Mouse (Mus musculus): ENCODE data around the gene Mat2b.
"Not testable (repeated sequence)": the region's sequence is repeated elsewhere in the genome, so short reads cannot be mapped to it uniquely, and the experiment has no call there.

Gene Mat2b

DNA sequence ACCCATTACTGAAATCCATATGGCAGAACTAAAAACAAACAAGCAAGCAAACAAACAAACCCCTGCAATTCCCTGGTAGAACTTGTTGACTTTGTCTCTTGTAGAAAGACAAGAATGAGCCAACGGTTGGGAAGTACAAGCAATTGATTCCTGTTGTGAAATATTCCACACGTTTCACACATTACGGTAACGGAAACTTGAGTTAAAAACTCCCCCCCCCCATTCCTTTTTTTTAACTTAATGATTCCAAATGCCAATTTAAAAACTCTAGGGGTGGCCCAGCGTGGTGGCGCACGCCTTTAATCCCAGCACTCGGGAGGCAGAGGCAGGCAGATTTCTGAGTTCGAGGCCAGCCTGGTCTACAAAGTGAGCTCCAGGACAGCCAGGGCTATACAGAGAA, at the start of gene Mat2b:
Mat2b (minus strand) TSS at position 101 of the 400 bp plus-strand sequence.
- no peak for DNase-seq (ENCODE audit: low read depth, low spot score)

DNA sequence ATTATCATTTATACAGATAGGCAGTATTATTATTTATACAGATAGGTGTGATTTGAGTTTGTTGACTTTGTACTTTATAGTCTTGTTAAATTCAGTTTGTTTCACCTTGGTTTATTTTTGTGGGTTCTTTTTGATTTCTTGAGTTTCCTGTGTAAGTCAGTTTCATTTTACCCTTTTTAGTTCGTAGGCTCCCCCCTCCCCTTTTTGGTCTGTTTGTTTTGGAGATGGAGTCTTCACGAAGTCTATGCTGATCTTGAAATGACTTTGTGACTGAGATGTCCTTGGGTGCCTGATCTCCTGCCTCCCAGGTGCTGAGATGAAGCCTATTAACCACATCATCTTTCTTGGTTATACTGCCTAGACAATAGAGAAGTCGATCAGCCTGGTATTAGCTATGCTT, 49.3 kb upstream of the Mat2b start:
- no peak for DNase-seq (ENCODE audit: low read depth, low spot score)

DNA sequence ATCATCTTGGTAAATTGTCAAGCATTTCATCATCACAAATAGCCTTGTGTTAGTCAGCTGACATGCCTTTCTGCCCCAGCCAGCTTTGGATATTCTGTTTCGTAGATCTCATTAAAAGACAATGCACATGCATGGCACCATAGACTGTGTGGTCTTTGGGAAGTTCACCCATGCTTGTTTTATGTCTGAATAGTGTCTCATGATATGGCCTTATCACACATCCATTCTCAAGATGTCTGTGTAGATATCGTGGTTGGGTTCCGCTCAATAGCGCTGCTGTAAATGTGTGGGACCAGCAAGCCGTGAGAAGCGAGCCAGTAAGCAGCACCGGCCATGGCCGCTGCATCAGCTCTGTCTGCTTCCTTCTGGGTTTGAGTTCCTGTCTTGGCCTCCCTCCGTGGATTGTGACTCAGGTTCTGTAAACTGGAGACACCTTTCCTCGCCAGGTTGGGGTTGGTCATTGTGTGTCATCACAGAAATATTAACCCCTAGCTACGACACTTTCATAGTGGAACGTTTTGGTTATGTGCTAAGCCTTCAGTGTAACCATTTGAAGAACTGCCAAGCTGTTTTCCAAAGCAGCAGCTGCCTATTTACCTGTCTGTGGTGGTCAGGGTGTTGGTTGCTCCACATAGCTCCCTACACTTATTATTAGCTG, 46.7 kb upstream of the Mat2b start:
- DNase-seq (ENCODE audit: low read depth, low spot score) = no peak

DNA sequence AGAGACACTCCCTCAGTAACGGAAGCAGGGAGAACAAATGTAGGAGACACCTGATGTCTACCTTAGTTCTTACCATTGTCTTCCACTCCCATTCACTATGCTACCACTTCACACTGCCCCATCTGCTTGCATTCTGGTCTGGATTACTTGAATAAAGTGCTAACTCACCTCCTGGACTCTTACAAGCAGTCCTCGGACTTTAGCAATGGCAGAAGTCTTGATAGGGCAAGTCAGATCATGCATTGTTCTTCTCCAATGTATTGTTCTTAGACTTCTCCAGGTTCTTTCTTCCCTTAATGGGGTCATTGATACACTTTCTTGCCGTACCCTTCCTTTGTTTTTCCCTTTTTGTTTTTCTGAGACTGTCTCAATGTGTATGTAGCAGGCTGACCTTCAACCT, 42.4 kb upstream of the Mat2b start:
- peak; percentile 63 for DNase-seq (ENCODE audit: low read depth, low spot score)

DNA sequence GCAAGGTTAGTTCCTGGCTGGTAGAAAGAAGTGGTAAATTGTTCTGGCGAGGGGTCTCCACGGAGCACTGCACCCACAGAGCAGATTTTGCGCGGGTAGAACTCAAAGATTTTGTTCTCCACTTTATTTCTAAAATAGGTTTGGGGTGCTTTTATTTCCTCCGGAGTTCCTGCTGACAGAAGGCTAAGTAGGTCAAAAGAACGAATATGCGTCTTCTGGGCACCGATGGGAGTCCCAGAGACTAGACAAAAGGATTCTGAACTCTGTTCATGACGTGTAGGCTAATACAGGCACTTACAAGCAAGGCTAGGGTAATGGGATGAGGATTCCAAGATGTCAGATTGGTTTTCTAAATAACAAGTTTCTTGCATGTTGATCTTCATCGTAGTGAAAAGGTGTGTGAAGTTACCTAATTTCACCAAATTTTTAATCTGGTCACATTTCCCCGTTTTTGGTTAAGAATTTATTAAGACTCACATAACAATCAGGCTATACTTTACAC, 39.3 kb upstream of the Mat2b start:
- peak; percentile 42 for DNase-seq (ENCODE audit: low read depth, low spot score)

DNA sequence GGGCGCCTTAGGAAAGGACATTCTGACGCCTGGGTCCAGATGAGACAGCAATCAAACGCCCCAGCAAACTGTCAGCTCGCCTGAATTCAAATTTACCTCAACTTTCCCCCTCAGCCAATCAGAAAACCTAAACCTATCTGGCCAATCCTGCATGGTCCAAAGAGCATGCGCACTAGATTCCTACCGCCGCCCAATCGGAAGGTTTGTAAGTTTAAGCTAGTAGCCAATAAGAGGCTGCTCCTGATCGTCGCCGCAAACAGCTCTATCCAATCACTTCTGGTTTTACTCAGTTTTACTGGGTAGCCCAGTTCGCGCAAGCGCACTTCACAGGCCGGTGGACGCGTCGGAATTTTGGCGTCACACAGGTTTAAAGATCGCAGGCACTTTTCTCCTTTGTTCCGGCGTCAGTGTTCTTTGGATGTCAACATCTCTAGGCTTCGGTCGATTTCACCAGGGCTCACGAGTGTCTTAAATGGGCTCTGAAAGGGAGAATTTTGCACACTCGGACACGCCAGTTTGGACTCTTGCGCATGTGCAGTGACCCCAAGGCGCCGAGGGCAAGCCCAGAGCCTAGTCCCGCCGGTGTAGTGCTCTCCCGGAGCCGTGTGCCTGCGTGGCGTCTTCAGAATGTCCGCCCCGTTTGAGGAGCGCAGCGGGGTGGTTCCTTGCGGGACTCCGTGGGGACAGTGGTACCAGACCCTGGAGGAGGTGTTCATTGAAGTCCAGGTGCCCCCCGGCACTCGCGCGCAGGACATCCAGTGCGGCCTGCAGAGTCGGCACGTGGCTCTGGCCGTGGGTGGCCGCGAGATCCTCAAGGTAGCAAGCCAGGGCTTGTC, 38.6 kb upstream of the Mat2b start, which contains the start of the genes Hmmr and Nudcd2:
Hmmr (minus strand) TSS at position 84 of the 836 bp plus-strand sequence.
Nudcd2 (plus strand) TSS at position 329 of the 836 bp plus-strand sequence.
- DNase-seq (ENCODE audit: low read depth, low spot score) = peak; percentile 100

DNA sequence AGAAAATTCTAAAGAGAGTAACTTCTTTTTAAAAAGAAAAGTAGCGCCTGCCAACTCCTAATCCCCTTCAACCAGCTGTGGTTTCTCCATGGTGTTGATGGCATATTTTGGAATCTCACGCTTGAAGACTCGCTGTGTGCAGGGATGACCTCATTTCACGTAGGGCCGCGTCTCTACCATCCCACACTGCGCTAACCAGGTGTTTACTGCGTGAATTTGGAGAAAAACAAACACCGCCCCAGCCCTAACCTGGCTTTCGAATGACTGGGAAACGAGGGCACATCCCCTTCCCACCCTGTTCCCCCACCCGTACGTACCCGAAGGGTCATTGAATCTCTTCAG, 38.0 kb upstream of the Mat2b start:
- no peak for DNase-seq (ENCODE audit: low read depth, low spot score)

DNA sequence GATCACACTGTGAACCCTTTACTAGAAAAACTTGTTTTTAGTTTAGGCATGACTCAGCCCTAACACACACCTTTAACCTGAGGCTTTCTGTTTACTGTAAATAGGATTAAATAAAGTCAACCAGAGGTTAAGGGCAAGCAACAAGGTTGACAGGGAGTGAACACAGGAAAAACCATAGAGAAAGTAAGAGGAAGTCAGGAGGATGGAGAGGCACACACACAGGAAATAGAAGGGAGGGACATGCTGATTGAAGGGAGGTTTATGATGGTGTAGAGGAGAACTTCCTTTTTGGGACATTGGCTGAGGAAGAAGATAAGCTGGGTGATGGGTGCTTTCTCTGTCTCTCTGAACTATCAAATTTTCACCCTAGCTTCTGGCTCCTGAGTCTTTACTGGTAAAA, 23.3 kb upstream of the Mat2b start:
- DNase-seq (ENCODE audit: low read depth, low spot score) = no peak

DNA sequence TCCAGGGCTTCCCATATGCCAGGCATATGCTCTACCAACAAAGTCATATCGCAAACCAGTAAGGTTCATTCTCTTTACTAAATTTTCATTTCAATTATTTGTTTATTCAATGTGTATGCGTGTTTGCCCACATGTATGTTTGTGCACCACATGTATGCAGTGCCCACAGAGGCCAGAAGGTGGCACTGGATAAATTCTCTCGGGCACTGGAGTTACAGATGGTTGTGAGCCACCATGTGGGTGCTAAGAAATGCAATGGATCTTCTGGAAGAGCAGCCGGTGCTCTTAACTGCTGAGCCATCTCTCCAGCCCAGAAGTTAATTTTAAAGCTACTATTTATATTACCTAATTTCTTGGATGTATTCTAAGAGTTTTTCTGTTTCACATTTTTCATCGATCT, 20.5 kb upstream of the Mat2b start:
- DNase-seq (ENCODE audit: low read depth, low spot score) = peak; percentile 50

DNA sequence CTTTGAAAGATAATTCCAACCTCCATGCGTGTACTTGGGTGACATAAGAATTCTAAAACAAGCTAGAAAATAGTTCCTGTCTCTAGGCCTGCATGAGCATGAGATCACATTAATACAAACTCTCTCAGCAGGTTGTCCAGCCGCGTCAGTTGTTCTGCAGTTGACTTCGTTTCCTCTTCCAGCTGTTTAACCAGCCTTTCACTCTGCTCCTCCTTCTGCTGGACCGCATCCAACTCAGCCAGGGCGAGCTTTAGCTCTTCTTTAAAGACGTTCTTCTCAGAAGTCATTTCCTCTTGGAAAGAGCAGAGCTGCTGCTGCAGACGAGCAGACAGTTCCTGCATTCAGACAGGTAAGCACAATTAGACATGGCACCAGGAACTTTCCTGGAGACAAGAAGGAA, 18.9 kb upstream of the Mat2b start:
- DNase-seq (ENCODE audit: low read depth, low spot score) = no peak

DNA sequence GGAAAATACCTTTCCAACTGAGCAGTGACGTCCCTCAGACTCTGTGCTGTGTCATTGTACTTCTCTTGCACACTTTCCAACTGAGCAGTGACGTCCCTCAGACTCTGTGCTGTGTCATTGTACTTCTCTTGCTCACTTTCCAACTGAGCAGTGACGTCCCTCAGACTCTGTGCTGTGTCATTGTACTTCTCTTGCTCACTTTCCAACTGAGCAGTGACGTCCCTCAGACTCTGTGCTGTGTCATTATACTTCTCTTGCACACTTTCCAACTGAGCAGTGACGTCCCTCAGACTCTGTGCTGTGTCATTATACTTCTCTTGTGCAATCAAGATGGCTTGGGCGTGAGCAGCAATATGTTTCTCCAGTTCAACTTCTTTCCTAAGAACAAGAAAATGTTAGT, 14.9 kb upstream of the Mat2b start:
- not testable (repeated sequence) for DNase-seq (ENCODE audit: low read depth, low spot score)

DNA sequence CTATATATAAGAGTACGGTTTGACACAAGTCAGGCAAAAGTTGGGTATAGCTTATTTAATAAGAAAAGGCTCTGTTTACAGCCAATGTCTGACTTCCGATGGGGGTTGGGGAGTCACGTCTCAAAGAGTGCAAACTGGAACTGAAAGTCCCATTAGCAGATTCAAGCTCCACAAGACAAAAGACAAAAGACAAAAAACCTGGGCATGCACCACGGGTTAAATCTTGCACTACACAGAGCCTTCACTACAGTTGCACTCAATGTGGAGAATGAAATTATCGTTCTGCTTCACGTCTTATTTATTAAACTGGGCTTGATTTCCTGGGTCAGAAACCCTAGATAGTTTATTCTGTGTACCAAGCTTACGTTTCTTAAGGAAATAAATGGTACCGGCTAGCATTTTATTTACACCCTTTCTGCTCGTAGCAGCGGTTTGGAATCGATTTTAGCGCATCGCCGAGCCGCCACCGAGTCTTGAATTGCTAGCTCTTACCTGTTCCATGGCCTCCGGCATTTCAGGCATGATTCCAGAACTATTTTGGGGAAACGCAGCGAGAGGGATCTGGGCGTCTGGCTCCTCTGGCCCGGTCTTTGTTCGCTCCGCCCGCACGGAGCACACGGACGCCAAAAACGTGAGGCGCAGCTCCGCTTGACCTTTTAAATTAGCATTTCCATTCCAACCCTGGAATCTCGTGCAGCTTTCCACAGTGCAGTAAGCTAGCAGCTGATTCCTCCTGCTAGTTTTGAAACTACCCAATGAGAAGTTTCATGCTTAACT, 504 bp downstream of the Mat2b start:
- peak; percentile 95 for DNase-seq (ENCODE audit: low read depth, low spot score)

DNA sequence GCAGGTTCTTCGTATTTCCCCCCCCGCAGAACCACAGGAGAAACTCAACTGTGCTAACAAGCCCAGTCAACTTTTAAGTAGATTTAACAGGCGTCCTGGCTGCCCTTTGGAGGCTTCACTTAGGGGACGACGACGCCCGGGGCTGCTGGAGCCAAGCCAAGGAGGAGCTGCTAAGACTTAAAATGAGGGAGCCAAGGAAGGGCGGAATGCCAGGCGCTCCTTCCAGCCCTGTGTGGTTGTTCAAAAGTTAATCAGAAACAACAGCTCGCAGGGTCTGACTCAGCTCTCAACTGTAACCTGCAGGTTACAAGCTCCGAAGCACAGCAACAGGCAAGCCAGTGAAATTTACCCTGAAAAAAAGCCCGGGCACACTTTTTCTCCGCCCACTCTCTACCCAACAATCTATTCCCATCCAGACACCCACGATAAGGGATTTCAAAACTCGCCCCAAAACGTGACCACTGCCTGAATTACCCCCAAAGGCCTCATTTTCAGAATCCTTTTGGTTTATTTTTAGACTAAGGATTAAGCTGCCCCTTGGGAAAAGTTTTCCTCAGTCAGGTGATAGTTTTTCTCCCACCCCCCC, 1.5 kb downstream of the Mat2b start:
- peak; percentile 41 for DNase-seq (ENCODE audit: low read depth, low spot score)

DNA sequence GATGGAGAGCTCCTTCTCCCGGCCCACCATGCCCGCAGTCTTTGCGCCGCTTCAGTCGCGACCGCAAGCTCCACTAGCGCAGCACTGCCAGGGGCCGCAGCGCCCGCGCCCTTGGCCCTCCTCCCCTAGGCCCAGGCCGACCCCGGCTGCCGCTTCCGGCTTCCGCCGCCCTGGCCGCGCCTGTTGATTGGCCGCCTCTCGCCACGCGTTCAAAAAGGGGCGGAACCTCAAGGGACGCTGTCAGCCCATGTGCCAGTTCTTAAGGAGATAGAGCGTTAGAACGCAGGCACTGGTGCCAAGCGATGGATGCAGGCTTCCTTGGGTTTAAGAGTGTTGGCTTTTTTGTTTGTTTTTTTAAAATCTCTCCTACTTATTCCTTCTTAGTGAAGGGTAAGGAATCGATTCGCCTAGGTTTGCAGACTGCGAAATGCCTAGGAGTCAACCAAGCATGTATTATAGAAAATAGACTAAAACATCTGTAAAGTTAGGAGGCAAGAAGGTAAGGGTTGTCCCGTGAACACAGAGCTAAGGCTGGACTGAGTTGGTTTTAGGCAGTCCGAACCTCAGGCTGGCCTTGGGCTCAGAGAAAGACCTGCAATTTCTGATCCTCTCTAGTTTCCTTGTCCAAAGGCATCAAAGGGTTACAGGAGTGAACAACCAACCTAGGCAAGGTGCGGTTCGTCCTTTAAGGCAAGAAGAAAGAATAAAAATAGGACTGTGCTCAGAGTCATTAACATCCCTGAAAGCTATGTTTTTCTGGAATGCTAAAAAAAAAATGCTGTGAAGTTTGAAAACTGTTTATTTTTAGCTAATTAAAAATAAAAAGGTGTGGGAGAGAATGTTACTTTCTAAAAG, 2.3 kb downstream of the Mat2b start:
- DNase-seq (ENCODE audit: low read depth, low spot score) = peak; percentile 90

DNA sequence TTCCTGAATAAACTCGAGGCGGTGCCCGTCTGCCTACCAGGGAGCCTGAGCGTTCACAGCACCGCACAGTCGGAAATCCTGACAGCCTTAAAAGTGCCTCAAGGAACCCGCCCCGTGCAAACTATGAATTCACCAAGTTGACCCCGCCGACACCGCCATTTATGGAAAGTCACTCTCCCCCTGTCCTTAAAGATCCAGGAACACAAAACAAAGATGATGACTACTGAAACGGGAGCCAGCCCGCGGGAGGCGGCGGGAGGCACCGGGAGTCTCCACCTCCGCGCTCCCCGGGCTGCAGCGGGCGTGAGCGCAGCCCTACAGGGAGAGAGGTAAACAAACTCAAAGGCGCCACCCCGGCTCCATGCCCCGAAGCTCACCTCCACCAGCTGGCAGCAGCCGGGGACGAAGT, 2.9 kb downstream of the Mat2b start:
- peak; percentile 33 for DNase-seq (ENCODE audit: low read depth, low spot score)

DNA sequence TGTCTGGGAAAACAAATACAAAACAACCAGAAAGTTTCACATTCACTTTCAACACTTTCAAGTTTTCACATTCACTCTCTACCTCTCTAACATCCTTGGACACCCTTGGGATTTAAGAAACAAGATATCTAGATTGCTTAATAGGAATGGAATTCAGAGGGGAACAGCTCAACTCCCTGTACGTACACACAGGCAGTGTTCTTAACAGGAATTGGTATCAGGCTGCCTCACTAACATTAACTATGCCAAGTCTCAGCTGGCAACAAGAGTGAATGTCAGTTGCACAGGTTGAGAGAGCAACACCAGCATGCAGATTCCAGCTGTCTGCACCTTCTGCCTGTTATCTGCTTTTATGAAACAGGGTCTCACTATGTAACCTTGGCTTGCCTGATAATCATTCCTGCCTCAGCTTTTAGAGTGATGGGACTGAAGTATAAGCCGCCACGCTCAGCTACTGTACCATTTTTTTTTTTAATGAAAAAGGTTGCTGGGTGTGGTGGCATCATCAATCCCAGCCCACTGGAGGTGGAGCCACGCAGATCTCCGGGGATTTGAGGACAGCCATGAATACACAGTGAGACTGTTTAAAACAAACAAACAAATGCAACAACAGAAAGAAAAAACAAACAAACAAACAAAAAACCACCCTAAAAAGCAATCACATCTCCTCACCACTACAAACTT, 4.4 kb downstream of the Mat2b start:
- DNase-seq (ENCODE audit: low read depth, low spot score) = no peak

DNA sequence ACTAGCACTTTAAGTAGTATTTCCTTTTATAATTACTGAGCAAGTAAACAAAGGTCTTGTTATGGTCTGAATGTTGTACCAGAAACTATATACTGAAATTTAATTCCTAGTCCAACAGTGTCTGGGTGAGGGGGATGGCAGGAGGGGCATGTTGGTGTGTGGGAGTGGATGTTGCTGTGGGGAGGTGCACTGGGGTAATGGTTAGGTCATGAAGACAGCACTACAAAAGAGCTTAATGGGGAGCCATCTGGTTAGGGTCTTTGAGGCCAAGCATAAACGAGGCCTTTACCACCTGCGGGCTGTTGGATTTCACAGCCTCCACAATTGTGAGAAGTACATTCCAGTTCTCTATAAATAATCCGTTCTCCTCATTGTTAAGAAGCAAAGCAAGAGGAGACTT, 11.7 kb downstream of the Mat2b start:
- no peak for DNase-seq (ENCODE audit: low read depth, low spot score)

DNA sequence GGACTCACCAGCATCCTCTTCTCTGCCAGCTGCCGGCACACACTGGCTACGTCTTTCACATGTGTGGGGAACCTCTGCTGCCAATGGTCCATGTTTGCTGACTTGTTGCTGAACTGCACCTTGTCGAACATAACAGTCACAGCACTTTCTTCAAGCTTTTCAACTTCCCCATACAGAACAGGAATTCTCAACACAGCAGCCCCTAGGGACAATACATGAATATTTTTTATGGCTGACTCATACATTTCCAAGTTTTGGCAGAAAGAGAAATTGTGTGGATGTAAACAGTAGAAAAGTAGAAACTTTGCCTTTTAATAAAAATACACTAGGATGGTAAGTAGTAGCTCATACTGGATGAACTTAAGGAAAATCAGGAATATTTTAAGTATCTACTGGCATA, 12.5 kb downstream of the Mat2b start:
- no peak for DNase-seq (ENCODE audit: low read depth, low spot score)

DNA sequence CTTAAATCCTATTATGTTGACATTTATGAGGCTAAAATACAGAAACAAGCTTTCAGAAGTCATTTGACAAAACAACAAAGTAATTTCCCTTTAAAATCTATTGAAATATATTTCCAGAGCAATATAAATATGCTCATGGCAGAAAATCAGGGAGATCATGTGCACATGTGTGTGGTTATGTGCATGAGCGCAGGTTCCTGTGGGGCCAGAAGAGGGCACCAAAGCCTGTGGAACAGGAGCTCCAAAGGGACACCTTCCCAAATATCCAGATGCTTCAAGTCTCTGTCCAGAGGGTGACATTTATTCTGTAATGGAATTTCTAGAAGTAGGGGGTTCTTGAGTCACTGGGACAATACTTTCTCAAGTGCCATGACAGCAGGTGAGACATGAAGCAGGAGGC, 17.8 kb downstream of the Mat2b start:
- DNase-seq (ENCODE audit: low read depth, low spot score) = peak; percentile 49

DNA sequence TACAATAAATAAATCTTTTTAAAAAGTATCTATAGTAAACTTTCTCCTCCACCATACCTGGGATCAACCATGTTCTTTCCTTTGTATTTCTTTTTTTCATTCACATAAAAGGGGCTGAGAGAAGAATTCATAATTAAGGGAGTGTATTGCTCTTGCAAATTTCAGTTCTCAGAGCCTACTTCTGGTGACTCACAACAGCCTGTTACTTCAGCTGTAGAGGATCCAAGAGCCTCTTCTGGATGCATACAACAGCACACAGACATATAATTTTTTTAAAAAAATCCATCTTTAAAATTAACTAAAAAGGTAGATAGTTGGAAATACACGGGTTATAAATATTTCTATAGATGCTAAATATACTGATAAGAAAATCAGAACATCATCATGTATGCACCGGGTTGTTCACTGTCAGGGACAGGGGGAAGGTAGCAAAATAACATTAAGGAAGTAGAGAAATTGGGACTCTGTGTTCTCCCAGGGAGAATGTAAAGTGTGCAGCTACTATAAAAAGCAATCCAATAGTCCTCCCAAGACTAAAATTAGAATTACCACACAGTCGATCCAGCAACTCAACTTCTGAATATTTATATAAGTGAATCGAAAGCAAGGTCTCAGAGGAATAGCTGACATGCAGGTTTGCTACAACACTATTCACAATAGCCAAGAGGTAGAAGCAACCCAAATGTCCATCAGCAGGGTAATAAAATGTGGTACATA, 19.8 kb downstream of the Mat2b start:
- DNase-seq (ENCODE audit: low read depth, low spot score) = no peak
